Mouse (Mus musculus): Measurements from ENCODE around the gene CN725425. TPM values are rescaled to one million over a fixed set of nuclear protein-coding genes. Genes with fewer than 3 reads are reported as not detected.

CN725425 gene
- not detected in 2 replicates for polyA plus RNA-seq (2012; rRNA removed)

GRCm38 (mm10) chr15:91199256-91199905, at the start of gene CN725425:
CN725425 (plus strand) TSS chr15:91199494.
- no peaks in the 10 kb centered on the region for H3K36me3 ChIP-seq (ENCODE audit: control insufficient read depth, insufficient read depth, low read length)
- no peak within 1 kb of the TSS for H3K27ac ChIP-seq (ENCODE audit: control insufficient read depth, insufficient read depth, low read length)
- WGBS, result 96% methylated on average over 30 of the region's 30 CpGs
- no peaks in the 10 kb centered on the region for H3K27me3 ChIP-seq (ENCODE audit: control insufficient read depth, insufficient read depth, low read length)
- no peak within 1 kb of the TSS for H3K4me3 ChIP-seq (ENCODE audit: control insufficient read depth, insufficient read depth, low read length)
- DNase-seq, result no peak
- TF ChIP-seq CTCF (IDR thresholded peaks at IDR 0.05; ENCODE audit: borderline replicate concordance, control insufficient read depth, extremely low read depth, insufficient read depth, low read length, poor library complexity) (no peak), POLR2A (IDR thresholded peaks at IDR 0.05; ENCODE audit: control insufficient read depth, extremely low read depth, insufficient read depth, low read length, poor library complexity) (no peak)
- H3K4me1 ChIP-seq (replicated peaks; ENCODE audit: control insufficient read depth, insufficient read depth, low read length), result no peaks in the 10 kb centered on the region

- no peaks in the 10 kb centered on the region for H3K36me3 ChIP-seq (ENCODE audit: control insufficient read depth, insufficient read depth, low read length)
- TF ChIP-seq POLR2A (IDR thresholded peaks at IDR 0.05; ENCODE audit: control insufficient read depth, extremely low read depth, insufficient read depth, low read length, poor library complexity) (no peak), CTCF (IDR thresholded peaks at IDR 0.05; ENCODE audit: borderline replicate concordance, control insufficient read depth, extremely low read depth, insufficient read depth, low read length, poor library complexity) (no peak)
- no peak overlapping the region for H3K27ac ChIP-seq (ENCODE audit: control insufficient read depth, insufficient read depth, low read length)
- H3K4me1 ChIP-seq (replicated peaks; ENCODE audit: control insufficient read depth, insufficient read depth, low read length), result no peaks in the 10 kb centered on the region
- 62% methylated on average over 1 of the region's 1 CpGs for WGBS
- no peaks in the 10 kb centered on the region for H3K27me3 ChIP-seq (ENCODE audit: control insufficient read depth, insufficient read depth, low read length)
- H3K4me3 ChIP-seq (ENCODE audit: control insufficient read depth, insufficient read depth, low read length), result no peak overlapping the region
- no peak for DNase-seq
Observed at GRCm38 (mm10) chr15:91152592-91152991, 46.7 kb upstream of the CN725425 start.

- H3K27ac ChIP-seq (ENCODE audit: control insufficient read depth, insufficient read depth, low read length), result no peak overlapping the region
- 89% methylated on average over 3 of the region's 3 CpGs for WGBS
- TF ChIP-seq POLR2A (IDR thresholded peaks at IDR 0.05; ENCODE audit: control insufficient read depth, extremely low read depth, insufficient read depth, low read length, poor library complexity), result no peak
- TF ChIP-seq CTCF (IDR thresholded peaks at IDR 0.05; ENCODE audit: borderline replicate concordance, control insufficient read depth, extremely low read depth, insufficient read depth, low read length, poor library complexity), result no peak
Observed at GRCm38 (mm10) chr15:91153311-91153710, 46.0 kb upstream of the CN725425 start.

GRCm38 (mm10) chr15:91161153-91161552, 38.1 kb upstream of the CN725425 start:
- no peak for TF ChIP-seq POLR2A (IDR thresholded peaks at IDR 0.05; ENCODE audit: control insufficient read depth, extremely low read depth, insufficient read depth, low read length, poor library complexity)
- TF ChIP-seq CTCF (IDR thresholded peaks at IDR 0.05; ENCODE audit: borderline replicate concordance, control insufficient read depth, extremely low read depth, insufficient read depth, low read length, poor library complexity), result no peak
- WGBS, result 89% methylated on average over 5 of the region's 5 CpGs
- H3K27ac ChIP-seq (ENCODE audit: control insufficient read depth, insufficient read depth, low read length), result no peak overlapping the region
- no peaks in the 10 kb centered on the region for H3K36me3 ChIP-seq (ENCODE audit: control insufficient read depth, insufficient read depth, low read length)
- H3K27me3 ChIP-seq (ENCODE audit: control insufficient read depth, insufficient read depth, low read length), result no peaks in the 10 kb centered on the region
- DNase-seq, result no peak
- H3K4me1 ChIP-seq (replicated peaks; ENCODE audit: control insufficient read depth, insufficient read depth, low read length), result no peaks in the 10 kb centered on the region
- no peak overlapping the region for H3K4me3 ChIP-seq (ENCODE audit: control insufficient read depth, insufficient read depth, low read length)

More at GRCm38 (mm10) chr15:91153311-91153710, 46.0 kb upstream of the CN725425 start:
- no peaks in the 10 kb centered on the region for H3K27me3 ChIP-seq (ENCODE audit: control insufficient read depth, insufficient read depth, low read length)
- DNase-seq, result no peak
- no peaks in the 10 kb centered on the region for H3K4me1 ChIP-seq (replicated peaks; ENCODE audit: control insufficient read depth, insufficient read depth, low read length)
- H3K36me3 ChIP-seq (ENCODE audit: control insufficient read depth, insufficient read depth, low read length), result no peaks in the 10 kb centered on the region
- no peak overlapping the region for H3K4me3 ChIP-seq (ENCODE audit: control insufficient read depth, insufficient read depth, low read length)

- Histone ChIP-seq H3K27ac (ENCODE audit: control insufficient read depth, insufficient read depth, low read length) (no peak overlapping the region), H3K4me1 (replicated peaks; ENCODE audit: control insufficient read depth, insufficient read depth, low read length) (no peaks in the 10 kb centered on the region), H3K36me3 (ENCODE audit: control insufficient read depth, insufficient read depth, low read length) (no peaks in the 10 kb centered on the region), H3K4me3 (ENCODE audit: control insufficient read depth, insufficient read depth, low read length) (no peak overlapping the region), H3K27me3 (ENCODE audit: control insufficient read depth, insufficient read depth, low read length) (no peaks in the 10 kb centered on the region)
- no peak for DNase-seq
- 53% methylated on average over 2 of the region's 2 CpGs for WGBS
- TF ChIP-seq CTCF (IDR thresholded peaks at IDR 0.05; ENCODE audit: borderline replicate concordance, control insufficient read depth, extremely low read depth, insufficient read depth, low read length, poor library complexity), result no peak
- no peak for TF ChIP-seq POLR2A (IDR thresholded peaks at IDR 0.05; ENCODE audit: control insufficient read depth, extremely low read depth, insufficient read depth, low read length, poor library complexity)
Observed at GRCm38 (mm10) chr15:91163454-91163853, 35.8 kb upstream of the CN725425 start.

GRCm38 (mm10) chr15:91165021-91165420, 34.3 kb upstream of the CN725425 start:
- WGBS, result 19% methylated on average over 5 of the region's 5 CpGs
- TF ChIP-seq CTCF (IDR thresholded peaks at IDR 0.05; ENCODE audit: borderline replicate concordance, control insufficient read depth, extremely low read depth, insufficient read depth, low read length, poor library complexity) (no peak), POLR2A (IDR thresholded peaks at IDR 0.05; ENCODE audit: control insufficient read depth, extremely low read depth, insufficient read depth, low read length, poor library complexity) (no peak)

More at GRCm38 (mm10) chr15:91165021-91165420, 34.3 kb upstream of the CN725425 start:
- Histone ChIP-seq H3K4me3 (ENCODE audit: control insufficient read depth, insufficient read depth, low read length) (no peak overlapping the region), H3K27ac (ENCODE audit: control insufficient read depth, insufficient read depth, low read length) (no peak overlapping the region), H3K27me3 (ENCODE audit: control insufficient read depth, insufficient read depth, low read length) (no peaks in the 10 kb centered on the region), H3K4me1 (replicated peaks; ENCODE audit: control insufficient read depth, insufficient read depth, low read length) (no peaks in the 10 kb centered on the region), H3K36me3 (ENCODE audit: control insufficient read depth, insufficient read depth, low read length) (no peaks in the 10 kb centered on the region)
- no peak for DNase-seq

Data from thymus, adult 2 months (tissue).